24 mouse cellular contexts compared by ENCODE assay signal in the genomic region with DNA sequence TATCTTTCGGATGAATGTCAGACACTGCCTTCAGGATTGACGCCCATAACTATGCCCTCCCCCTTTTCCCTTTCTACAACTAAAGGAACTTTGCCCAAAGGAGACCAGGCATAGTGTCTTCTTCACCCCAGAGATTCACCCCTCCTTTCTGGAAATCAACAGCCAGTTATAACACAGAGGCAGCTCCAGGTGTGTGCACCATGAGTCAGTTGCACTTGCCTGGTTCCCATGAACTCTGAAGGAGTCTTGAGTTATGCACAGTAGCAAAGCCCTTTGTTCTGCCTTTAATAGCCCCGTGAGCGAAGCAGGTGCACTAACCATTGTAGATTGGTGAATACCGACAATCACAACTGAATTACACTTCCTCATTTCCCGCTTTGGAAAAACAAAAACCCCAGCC.
DNase-seq lines count a peak whose midpoint lies in the region; ATAC-seq lines count a peak whose summit lies in the region.
"Had no signal": no experiment of that assay in that cellular context is flagged by ENCODE, and none has a peak within 500 bp of the region (broad histone marks: within the 10 kb centered on the region; RNA-seq: fewer than 3 reads in every experiment).

No protein-coding gene starts in this region.

- 82% methylated on average over 6 of the region's 6 CpGs for WGBS in forebrain, embryonic 11.5 days
- WGBS in forebrain, embryonic 12.5 days = 71% methylated on average over 6 of the region's 6 CpGs
- WGBS in neural tube, embryonic 11.5 days = 75% methylated on average over 6 of the region's 6 CpGs
- 33% methylated on average over 6 of the region's 6 CpGs for WGBS in large intestine, adult 2 months

- no peaks in the 10 kb centered on the region for H3K4me1 ChIP-seq in forebrain, embryonic 11.5 days (replicated peaks; ENCODE audit: control insufficient read depth, insufficient read depth, low read length)
- H3K4me1 ChIP-seq in forebrain, embryonic 12.5 days = no peaks in the 10 kb centered on the region
- H3K4me1 ChIP-seq in neural tube, embryonic 11.5 days (ENCODE audit: control insufficient read depth, insufficient read depth, low read length) = no peaks in the 10 kb centered on the region
- H3K4me1 ChIP-seq: embryonic facial prominence, embryonic 15.5 days; forebrain, embryonic 10.5 days; hindbrain, embryonic 12.5 days had no signal

- H3K9me3 ChIP-seq in forebrain, embryonic 11.5 days (ENCODE audit: control insufficient read depth, low read length) = no peaks in the 10 kb centered on the region
- no peaks in the 10 kb centered on the region for H3K9me3 ChIP-seq in forebrain, embryonic 12.5 days
- no peaks in the 10 kb centered on the region for H3K9me3 ChIP-seq in neural tube, embryonic 11.5 days (ENCODE audit: control insufficient read depth, low read length)
- H3K9me3 ChIP-seq: embryonic facial prominence, embryonic 15.5 days; forebrain, embryonic 10.5 days; hindbrain, embryonic 12.5 days had no signal

- H3K9ac ChIP-seq in forebrain, embryonic 11.5 days (ENCODE audit: low read length) = no peak overlapping the region
- no peak overlapping the region for H3K9ac ChIP-seq in forebrain, embryonic 12.5 days
- H3K9ac ChIP-seq in neural tube, embryonic 11.5 days (ENCODE audit: low read length) = no peak overlapping the region
- H3K9ac ChIP-seq: embryonic facial prominence, embryonic 15.5 days; hindbrain, embryonic 12.5 days had no signal

- no peak overlapping the region for H3K4me2 ChIP-seq in forebrain, embryonic 11.5 days (ENCODE audit: low read depth, low read length, severe bottlenecking)
- no peak overlapping the region for H3K4me2 ChIP-seq in forebrain, embryonic 12.5 days
- H3K4me2 ChIP-seq in neural tube, embryonic 11.5 days (ENCODE audit: low read depth) = no peak overlapping the region
- H3K4me2 ChIP-seq: embryonic facial prominence, embryonic 15.5 days; hindbrain, embryonic 12.5 days had no signal

- ATAC-seq in forebrain, embryonic 11.5 days (replicated peaks; ENCODE audit: low FRiP score) = 0 out of 2 replicates have a peak, but pooled peaks have one; percentile 5
- no peak for ATAC-seq in forebrain, embryonic 12.5 days (ENCODE audit: low FRiP score)
- peak; percentile 28; the same call in 1 of the 2 replicates for ATAC-seq in neural tube, embryonic 11.5 days (ENCODE audit: insufficient read depth, low FRiP score, low TSS enrichment)
- ATAC-seq: hindbrain, postnatal 0 days; Patski had no signal

- no peak overlapping the region for H3K4me3 ChIP-seq in forebrain, embryonic 11.5 days (ENCODE audit: low read depth, low read length)
- H3K4me3 ChIP-seq in forebrain, embryonic 12.5 days (replicated peaks) = no peak overlapping the region
- H3K4me3 ChIP-seq in neural tube, embryonic 11.5 days (ENCODE audit: low read depth, low read length) = no peak overlapping the region
- H3K4me3 ChIP-seq: embryonic facial prominence, embryonic 15.5 days; erythroblast, embryonic 14.5 days; forebrain, embryonic 10.5 days; gastrocnemius, adult 2 months; hindbrain, embryonic 12.5 days had no signal

- H3K27me3 ChIP-seq in forebrain, embryonic 11.5 days (ENCODE audit: control insufficient read depth, insufficient read depth, low read length) = no peaks in the 10 kb centered on the region
- H3K27me3 ChIP-seq in forebrain, embryonic 12.5 days = no peaks in the 10 kb centered on the region
- no peaks in the 10 kb centered on the region for H3K27me3 ChIP-seq in neural tube, embryonic 11.5 days (ENCODE audit: control insufficient read depth, insufficient read depth, low read length)
- H3K27me3 ChIP-seq: CH12.LX; embryonic facial prominence, embryonic 15.5 days; hindbrain, embryonic 12.5 days; Patski had no signal

- H3K36me3 ChIP-seq in forebrain, embryonic 11.5 days (ENCODE audit: control insufficient read depth, insufficient read depth, low read length) = no peaks in the 10 kb centered on the region; the same call in 1 of the 2 replicates
- peaks cover 22% of the 10 kb centered on the region for H3K36me3 ChIP-seq in forebrain, embryonic 12.5 days (replicated peaks)
- H3K36me3 ChIP-seq in neural tube, embryonic 11.5 days (ENCODE audit: control insufficient read depth, insufficient read depth, low read length) = no peaks in the 10 kb centered on the region

- no peak overlapping the region for H3K27ac ChIP-seq in forebrain, embryonic 11.5 days (ENCODE audit: low read depth, low read length)
- no peak overlapping the region for H3K27ac ChIP-seq in forebrain, embryonic 12.5 days
- H3K27ac ChIP-seq in neural tube, embryonic 11.5 days (ENCODE audit: low read depth, low read length) = no peak overlapping the region
- H3K27ac ChIP-seq: embryonic facial prominence, embryonic 15.5 days; forebrain, embryonic 10.5 days; gastrocnemius, adult 2 months; hindbrain, embryonic 12.5 days; hindbrain, postnatal 0 days had no signal

- DNase-seq in forebrain, embryonic 11.5 days (ENCODE audit: low spot score) = no peak
- no peak for DNase-seq in neural tube, embryonic 11.5 days (ENCODE audit: low spot score)
- no peak for DNase-seq in neural tube, embryonic 10.5 days (ENCODE audit: extremely low spot score, low spot score)
- DNase-seq in large intestine, adult 2 months (ENCODE audit: low read depth, low spot score) = peak; percentile 22
- no peak for DNase-seq in spleen, postnatal 36 days (ENCODE audit: low spot score in 2 of 2)
- DNase-seq in cerebellum, adult 9-10 months = no peak
- DNase-seq: adrenal gland, adult 8-10 months; adrenal gland, postnatal 36 days; cerebellum, adult 11 months; cerebellum, adult 8-10 months; cerebellum, postnatal 25 days; gastrocnemius, adult 2 months; gastrocnemius, postnatal 25 days; heart, adult 11 months; heart, postnatal 10 days; heart, postnatal 4 days had no signal
